Mouse (Mus musculus) heart, postnatal 0 days (tissue): Measurements from ENCODE around the gene Olfr70.

Experiments used
- CTCF ChIP-seq: IDR thresholded peaks from 2 replicates; pipeline ENCODE4 v1.5.1; 2016; ENCODE audit warnings: antibody characterized with exemption, control low read depth, low read depth
- EP300 ChIP-seq: IDR thresholded peaks from 2 replicates; pipeline ENCODE4 v1.6.1; 2016; ENCODE audit warnings: antibody characterized with exemption, low read depth

- peak; percentile 49 for TF ChIP-seq CTCF
- TF ChIP-seq EP300, result no peak
Measured at GRCm38 (mm10) chr4:43743099-43743498, 42.5 kb upstream of the Olfr70 start.
